Mouse (Mus musculus) yolk sac, embryonic 10.5 days (tissue): ENCODE results near the gene Fam57a.
"Not testable (repeated sequence)": the region's sequence is repeated elsewhere in the genome, so short reads cannot be mapped to it uniquely, and the experiment has no call there.

Experiments used
- DNase-seq: peaks from one replicate; pipeline ENCODE4 v3.0.0-alpha.2; 2017; ENCODE audit warnings: low spot score

The Fam57a gene

DNA sequence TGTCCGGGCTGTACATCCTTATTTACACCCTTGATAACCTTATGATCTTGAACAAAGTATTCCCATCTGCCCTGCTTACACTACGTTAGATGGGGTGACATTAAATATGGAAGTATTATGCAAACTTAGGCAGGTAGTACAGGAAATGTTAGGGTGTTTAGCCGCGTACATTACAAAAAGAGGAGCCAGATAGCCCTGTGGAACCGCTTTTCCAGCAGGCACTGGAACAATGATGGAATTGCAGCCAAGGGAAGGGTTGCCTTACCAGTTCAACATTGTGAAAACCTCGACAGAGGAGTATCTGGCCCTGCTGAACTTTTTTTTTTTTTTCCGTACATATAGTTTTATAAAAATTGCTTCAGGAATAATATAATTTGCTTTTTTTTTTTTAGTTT, 672 bp downstream of the Fam57a start:
- no peak for DNase-seq

GRCm38 (mm10) chr11:76183745-76184144, 4.3 kb downstream of the Fam57a start:
- no peak for DNase-seq

GRCm38 (mm10) chr11:76186908-76187307, 7.4 kb downstream of the Fam57a start:
- DNase-seq, result no peak

GRCm38 (mm10) chr11:76196275-76196976, 17.0 kb downstream of the Fam57a start:
- no peak for DNase-seq

GRCm38 (mm10) chr11:76196977-76197469, 17.6 kb downstream of the Fam57a start:
- DNase-seq, result no peak

DNA sequence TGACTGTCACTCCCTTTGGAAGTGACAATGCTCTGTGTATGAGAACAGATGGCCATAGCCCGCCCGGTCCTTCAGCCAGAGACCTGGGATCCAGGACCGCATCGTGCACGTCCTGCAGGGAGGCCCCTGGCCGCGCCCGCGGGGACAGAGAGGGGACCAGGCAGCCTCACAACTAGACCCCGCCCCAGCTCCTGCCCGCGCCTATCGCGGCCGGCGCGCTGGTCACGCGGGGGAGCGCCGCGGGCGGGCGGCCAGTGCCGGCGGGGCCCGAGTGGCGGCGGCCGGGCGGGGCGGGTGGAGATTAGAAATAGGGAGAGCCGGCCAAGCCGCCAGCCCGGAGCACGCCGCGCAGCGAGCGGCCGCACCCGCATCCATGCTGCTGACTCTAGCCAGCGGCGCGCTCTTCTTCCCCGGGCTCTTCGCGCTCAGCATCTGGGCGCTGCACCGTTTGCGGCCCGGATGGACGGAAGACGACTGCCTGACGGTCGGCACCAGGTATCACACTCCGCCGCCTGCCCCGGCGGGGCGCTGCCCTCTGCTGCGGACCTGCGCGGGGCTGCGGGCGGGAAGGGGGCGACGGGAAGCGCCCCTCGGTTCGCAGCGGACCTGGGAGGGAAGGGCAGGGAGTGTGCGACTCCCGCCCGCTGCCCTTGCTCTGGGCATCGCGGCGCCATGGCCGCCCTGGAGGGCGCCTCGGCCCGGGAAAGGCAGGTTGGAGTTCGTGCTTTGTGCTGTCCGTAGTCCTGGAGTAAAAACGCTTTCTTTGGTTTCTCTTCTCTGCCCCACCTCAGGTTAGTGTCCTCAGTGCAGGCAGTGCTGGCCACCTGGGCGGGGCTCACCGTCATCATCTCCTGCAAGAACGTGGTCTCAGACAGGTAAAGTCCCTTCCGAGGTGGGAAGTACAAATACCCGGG, 22.5 kb downstream of the Fam57a start:
- DNase-seq, result peak; percentile 74

DNA sequence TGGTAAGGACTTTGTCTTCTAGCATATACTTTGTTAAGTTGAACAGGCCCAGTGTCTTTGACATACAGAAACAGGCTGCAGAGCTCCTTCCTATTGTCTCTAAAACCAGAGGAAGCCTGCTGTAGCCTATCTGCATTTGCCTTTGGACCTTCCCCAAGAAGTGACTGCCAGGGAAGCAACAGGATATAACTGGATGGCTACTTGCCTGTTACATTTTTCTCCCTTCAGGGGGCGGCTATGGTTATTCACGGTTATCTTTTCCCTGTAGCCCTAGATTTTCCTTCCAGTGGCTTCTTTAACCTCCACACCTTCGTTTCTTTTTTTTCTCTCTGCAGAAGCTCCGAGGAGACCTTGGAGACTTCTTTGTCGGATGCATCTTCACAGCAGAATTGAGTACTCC, 27.3 kb downstream of the Fam57a start:
- no peak for DNase-seq

DNA sequence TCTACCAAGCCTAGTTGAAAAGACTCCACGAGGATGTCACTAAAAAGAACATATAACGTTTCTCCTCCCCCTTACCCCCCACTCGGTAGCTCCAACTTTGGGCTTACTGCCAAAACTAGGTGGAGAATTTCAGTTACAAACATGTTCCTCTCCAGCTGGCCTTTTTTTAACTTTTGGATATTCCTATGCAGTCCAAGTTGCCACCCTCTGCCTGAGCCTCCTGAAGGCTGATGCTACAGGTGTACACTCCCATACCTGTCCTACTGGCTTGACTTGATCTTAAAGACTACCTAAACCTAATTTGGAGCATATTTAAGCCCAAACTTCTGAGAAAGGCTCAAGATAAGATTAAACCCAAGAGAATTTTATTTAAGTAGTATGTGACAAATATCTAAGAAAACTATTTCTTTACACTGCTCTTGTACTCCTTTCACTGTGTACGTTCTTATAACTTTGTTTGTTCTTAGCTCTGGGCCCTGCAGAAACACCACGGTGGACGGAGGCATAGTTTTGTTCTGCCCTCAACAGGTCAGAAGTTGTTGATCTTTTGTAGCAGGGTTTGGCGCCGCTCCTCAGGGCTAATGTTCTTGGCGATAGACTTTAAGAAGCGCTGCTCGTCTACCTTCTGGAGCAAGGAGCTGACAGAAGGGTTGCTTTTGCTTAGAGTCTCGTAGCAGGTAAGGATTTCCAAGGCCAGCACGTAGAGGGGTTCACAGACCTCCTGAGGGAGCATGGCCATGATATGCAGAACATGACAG, 30.9 kb downstream of the Fam57a start:
- no peak for DNase-seq

DNA sequence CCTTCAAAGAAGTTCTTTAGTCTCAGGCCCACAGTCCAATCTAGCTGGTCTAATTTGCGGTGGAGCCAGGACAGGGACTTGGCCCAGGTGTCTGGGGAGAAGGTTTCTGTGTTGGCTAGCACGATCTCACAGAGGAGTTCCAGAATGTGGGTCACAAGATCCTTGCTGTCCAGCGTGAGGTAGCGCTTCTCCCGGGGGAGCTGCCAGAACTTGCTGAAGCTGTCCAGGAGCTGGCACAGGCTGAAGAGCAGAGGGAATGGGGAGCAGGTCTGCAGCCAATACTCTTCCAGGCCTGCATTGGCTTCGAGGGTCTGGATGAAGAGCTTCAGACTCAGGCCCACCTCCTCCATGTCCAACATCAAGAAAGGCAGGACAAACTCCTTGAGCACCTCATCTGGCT, 32.1 kb downstream of the Fam57a start:
- DNase-seq, result not testable (repeated sequence)

DNA sequence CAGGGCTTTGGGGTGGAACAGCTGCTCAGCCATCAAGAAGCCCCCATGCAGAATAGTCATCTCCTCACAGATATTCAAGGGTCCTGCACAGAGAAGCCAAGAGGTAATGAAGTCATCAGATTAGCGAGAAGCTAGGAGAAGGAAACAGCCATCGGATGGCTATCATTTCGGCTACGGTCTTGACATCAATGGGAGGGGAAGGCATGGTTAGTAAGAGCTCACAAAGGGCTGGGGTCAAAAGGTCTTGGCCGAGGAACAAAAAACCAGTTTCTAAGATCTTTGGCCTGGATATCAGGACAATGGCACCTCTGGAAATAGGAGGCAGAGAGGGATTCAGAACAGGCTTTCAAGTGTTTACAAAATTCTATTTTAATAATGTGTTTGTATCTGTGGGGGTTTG, 34.4 kb downstream of the Fam57a start:
- no peak for DNase-seq

DNA sequence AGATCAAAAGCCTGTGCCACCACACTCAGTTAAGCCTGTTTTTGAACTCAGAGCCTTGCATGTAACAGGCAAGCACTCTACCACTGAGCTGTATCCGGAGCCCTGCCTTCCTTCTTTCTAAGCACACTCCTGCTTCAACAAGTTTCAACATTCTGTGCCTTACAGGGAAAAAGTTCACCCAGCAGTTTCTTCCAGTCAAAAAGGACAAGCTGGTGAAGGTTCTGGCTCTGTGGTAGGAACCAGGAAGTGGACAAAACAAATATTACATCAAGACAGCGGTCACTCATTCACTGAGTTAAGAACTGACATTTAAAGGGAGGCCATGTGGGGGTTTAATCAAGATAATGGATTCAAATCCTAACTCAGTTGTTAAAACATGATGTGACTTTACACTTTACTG, 35.5 kb downstream of the Fam57a start:
- DNase-seq, result peak; percentile 31

GRCm38 (mm10) chr11:76216049-76216540, 36.6 kb downstream of the Fam57a start:
- no peak for DNase-seq

- no peak for DNase-seq
Observed at GRCm38 (mm10) chr11:76216681-76217389, 37.4 kb downstream of the Fam57a start.

GRCm38 (mm10) chr11:76217390-76217800, 37.9 kb downstream of the Fam57a start, which contains the start of the genes Dbil5 and Gemin4:
Dbil5 (plus strand) TSS chr11:76217608.
Gemin4 (minus strand) TSS chr11:76217664.
- DNase-seq, result peak; percentile 94

- no peak for DNase-seq
Observed at GRCm38 (mm10) chr11:76224631-76225030, 45.2 kb downstream of the Fam57a start.

- no peak for DNase-seq
Observed at GRCm38 (mm10) chr11:76225051-76225450, 45.6 kb downstream of the Fam57a start.

- no peak for DNase-seq
Observed at GRCm38 (mm10) chr11:76236136-76236535, 56.7 kb downstream of the Fam57a start.

DNA sequence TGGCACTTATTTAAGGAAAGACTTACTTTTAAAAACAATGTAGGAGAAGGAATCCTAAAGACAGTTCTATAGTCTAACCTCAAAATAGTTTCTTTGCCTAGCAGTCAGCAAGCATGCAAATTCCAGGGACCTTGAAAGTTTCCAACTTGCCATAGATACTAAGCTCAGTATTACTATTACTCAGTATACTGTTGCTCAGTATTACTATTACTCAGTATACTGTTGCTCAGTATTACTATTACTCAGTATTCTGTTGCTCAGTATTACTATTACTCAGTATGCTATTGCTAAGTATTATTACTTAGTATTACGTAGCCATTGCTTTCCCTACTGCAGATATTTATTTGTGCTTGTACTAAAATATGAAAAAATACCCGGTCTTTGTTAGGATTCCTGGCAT, 60.3 kb downstream of the Fam57a start:
- no peak for DNase-seq

- peak; percentile 88 for DNase-seq
Observed at GRCm38 (mm10) chr11:76242901-76243810, 63.7 kb downstream of the Fam57a start, which contains the start of the genes Mrm3 and Glod4. Mrm3 (plus strand) TSS chr11:76243715. Glod4 (minus strand) TSS chr11:76243725.
